Mouse (Mus musculus) frontal cortex, postnatal 14 days (tissue): ENCODE measurements around the gene Dchs1.
"Not testable (repeated sequence)": the region's sequence is repeated elsewhere in the genome, so short reads cannot be mapped to it uniquely, and the experiment has no call there.

ENCODE experiments used
- DNase-seq, 2 experiments: peaks; one replicate each; pipeline ENCODE4 v3.0.0; 2022; ENCODE audit warnings: low spot score in 2 of 2

Gene Dchs1

GRCm38 (mm10) chr7:105742539-105743215 lies 44.8 kb downstream of the Dchs1 start:
- DNase-seq: not testable (repeated sequence)

DNA sequence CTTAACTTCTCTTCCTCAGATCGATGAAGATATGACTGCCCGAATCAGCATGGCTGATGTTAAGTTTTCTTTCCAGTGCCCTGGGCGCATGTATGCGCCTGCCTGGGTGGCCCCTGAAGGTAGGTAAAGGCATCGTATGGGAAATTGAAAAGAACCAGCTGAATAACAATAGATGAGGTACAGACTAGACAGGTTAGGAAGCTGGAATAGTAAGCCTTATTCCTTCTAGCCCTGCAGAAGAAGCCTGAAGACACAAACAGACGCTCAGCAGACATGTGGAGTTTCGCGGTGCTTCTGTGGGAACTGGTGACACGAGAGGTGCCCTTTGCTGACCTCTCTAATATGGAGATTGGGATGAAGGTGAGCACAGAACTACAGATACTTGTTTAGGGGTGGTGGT lies 45.5 kb downstream of the Dchs1 start:
- no peak for DNase-seq

DNA sequence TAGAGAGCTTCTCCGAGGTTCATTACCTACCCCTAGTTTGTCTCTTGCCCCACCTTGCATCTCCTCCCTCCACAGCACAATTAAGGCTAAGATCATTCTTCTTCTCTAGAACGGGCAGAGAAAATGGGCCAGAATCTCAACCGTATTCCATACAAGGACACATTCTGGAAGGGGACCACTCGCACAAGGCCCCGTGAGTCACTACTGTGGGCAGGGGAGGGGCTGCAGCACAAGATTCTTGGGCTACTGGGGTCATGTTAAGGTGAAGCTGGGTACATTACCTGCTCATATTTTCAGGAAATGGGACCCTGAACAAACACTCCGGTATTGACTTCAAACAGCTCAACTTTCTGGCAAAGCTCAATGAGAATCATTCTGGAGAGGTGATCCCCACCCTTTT lies 46.6 kb downstream of the Dchs1 start:
- DNase-seq: no peak

DNA sequence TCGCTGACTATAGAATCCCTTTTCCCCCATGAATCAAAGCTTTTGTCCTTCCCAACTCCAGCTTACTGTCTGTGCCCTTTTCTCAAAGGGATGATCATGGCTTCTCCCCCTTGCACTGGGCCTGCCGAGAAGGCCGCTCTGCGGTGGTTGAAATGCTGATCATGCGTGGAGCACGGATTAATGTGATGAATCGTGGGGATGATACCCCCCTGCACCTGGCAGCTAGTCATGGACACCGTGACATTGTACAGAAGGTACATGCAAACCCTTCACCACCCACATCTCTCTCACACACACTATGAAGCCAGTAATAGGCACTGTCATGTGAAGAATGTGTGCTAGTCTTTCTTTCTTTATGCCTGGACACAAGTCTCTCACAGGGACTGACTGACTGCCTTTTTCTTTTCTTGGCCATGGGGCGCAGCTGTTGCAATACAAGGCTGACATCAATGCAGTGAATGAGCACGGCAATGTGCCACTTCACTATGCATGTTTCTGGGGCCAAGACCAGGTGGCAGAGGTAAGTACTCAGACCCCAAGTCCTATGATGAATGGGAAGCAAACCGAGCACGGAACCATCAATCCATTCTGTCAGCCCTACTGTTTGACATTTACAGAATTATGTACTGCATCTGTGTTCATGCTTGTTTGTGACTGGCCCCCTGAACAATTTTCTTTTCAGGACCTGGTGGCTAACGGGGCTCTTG lies 47.2 kb downstream of the Dchs1 start:
- no peak for DNase-seq

DNA sequence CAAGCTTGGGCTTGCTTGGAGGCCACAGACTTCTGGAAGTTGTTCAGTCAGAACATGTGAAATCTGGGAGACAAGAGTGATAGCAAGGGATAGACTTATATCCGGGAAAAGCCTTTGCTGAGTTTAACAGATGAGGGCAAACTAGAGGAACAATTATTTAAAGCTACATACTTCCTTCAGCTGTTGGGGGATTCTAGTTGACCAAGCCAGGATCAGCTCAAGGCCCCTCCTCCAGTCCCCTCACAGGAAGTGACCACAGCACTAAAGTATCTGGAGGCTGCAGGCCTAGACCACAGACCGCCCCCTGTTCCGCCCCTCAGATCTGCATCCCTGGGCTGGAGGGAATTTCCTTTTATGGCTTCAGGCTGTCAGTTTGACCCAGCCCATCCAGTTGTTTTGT lies 48.5 kb downstream of the Dchs1 start:
- DNase-seq: no peak

DNA sequence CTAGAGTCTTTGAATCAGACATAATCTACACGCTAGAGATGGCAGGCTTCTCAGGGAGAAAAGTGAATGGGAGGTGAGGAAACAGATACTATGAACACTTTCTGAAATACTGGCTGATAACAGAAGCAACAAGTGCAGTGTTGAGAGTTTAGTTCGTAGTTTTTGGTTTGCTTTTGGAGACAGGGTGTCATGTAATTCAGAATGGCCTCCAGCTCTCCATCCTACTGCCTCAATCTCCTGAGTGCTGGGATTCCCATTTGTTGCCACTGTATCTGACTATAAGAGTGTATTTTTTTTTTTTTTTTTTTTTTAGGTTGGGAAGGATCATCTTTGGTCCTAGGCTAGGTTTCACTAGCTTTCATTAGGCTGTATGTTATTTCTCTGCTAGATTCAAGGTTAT lies 49.2 kb downstream of the Dchs1 start:
- DNase-seq: no peak

- DNase-seq: no peak
Measured at GRCm38 (mm10) chr7:105737648-105738047, 49.8 kb downstream of the Dchs1 start.

DNA sequence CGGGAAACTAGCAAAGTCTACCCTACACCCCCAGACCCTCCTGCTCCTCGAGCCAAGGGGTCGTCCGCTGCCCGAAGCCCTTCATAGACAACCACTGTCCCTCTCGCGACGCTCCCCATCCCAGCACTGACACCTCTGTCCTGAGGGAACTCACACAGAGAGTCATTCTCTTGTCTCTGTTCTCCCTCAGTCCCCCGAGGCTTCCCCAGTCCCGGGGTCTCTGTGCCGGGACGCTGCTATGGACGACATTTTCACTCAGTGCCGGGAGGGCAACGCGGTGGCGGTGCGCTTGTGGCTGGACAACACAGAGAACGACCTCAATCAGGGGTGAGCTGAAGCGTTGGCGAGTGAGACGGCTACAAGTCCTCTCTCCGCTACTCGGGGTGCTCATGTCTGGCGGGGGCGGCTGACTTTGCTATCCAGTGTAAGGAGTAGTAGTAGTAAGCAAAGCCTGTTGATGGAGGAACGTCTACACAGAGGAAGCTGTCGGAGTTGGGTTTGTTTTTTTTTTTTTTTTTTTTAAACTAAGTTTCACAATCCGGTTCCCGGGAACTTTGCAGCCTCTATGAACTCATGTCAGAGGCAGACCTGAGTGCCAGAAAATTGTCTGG lies 50.4 kb downstream of the Dchs1 start, which contains the start of gene Rrp8:
Rrp8 (minus strand) TSS at position 475 of the 611 bp plus-strand sequence.
- DNase-seq: no peak

DNA sequence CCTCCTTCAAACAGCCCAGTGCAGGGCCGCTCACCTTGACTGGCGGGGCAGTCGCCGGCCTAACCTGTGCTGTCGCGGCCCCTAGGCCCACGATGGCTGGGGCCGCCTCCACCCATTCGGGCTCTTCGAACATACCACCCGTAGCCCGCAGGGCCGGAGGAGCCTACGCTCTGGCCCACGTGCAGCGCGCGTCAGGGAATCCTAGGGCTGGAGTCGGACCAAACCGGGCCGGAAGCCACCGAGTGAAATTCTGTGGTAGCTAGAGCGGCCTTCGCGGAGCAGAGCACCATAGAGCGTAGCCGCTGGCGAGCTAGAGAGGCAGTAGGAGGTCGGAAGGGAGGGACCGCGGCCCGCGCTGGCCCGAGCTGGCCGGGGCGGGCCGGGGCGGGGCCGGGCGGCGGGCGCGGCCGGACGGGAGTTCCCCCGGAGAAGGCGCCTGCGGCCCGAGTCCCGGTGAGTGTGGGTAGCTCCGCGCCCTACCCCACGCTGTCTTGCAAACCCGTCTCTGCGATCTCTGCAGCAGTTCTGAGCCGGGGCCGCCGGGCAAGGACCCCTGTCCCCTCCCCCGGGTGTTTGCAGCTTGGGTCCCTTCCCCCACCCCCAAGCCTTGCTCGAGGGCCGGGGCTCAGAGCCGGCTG lies 51.1 kb downstream of the Dchs1 start, which contains the start of gene Ilk:
Ilk (plus strand) TSS at position 329 of the 638 bp plus-strand sequence.
- DNase-seq: peak; percentile 85 to 87

DNA sequence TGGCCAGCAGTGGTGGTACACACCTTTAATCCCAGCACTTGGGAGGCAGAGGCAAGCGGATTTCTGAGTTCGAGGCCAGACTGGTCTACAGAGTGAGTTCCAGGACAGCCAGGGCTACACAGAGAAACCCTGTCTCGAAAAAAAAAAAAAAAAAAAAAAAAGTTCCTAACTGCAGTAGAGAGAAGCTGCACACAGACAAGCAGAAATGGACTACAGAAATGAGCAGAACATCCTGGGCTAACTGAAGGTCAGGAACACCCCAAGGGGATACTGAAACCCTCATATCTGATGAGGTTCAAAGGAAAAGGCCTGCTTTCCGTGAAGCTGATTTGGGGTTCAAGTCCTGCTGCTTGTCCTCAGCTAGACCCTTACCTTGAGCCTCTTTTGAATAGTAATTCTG lies 52.0 kb downstream of the Dchs1 start:
- DNase-seq: not testable (repeated sequence)

- no peak for DNase-seq
Measured at GRCm38 (mm10) chr7:105734826-105735225, 52.6 kb downstream of the Dchs1 start.

- DNase-seq: no peak
Measured at GRCm38 (mm10) chr7:105733836-105734235, 53.6 kb downstream of the Dchs1 start.

DNA sequence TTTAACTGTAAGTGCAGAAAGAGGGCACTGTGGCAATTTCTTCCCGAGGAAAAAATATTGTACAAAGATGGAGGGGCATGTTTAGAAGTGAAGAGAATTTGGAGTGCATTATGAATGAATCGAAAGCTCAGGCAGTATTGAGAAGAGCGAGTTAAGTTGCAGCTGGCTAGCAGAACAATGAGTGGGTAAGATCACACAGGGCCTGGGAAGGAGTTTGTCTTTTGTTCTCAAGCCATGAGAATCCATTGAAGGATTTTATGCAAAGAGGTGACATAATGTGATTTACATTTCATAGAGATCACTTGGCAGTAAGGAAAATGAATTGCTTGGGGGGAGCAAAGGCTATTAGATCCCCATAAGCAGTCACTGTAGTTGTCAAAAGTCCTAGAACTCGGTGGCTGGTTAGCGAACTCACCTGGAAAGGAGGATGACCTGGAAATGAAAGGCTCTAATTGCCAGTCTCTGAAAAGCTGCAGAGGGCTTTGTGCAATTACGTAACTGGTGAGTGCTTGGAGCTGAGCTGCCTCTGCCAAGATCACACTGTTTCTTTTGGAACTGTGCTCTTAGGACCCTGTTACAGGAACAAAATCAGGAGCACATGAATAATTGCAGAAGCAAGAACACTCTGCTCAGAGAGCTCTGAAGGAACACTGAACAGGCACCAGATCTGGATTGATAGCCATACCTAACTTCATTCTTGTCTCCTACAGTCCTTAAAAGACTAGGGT lies 58.6 kb downstream of the Dchs1 start:
- no peak for DNase-seq

GRCm38 (mm10) chr7:105726980-105727325 lies 60.5 kb downstream of the Dchs1 start:
- no peak for DNase-seq

- DNase-seq: peak in 1 of 2 experiments; percentile 37
Measured at GRCm38 (mm10) chr7:105726144-105726979, 61.1 kb downstream of the Dchs1 start.

DNA sequence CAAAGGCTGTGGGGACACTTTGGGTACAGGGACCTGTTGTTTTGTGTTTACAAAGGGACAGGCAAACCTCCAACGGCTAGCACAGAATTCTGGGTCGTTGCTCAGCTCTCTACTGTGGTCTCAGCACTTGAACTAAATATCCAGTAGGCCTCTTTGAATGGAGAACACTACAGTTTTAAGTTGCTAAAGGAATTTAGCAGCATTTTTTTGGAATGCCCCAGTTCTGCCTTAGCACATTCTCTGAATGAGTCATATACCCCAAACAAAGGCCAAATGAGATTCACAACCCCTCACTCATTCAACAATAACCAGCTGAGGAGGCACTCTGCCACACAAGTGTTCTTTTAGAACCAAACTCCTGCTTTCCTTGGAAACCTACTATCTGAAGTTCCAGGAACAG lies 65.5 kb downstream of the Dchs1 start:
- DNase-seq: no peak

GRCm38 (mm10) chr7:105715366-105715765 lies 72.1 kb downstream of the Dchs1 start:
- no peak for DNase-seq

GRCm38 (mm10) chr7:105708733-105709132 lies 78.7 kb downstream of the Dchs1 start:
- no peak for DNase-seq

- no peak for DNase-seq
Measured at GRCm38 (mm10) chr7:105703816-105704215, 83.6 kb downstream of the Dchs1 start.

- no peak for DNase-seq
Measured at GRCm38 (mm10) chr7:105703184-105703583, 84.3 kb downstream of the Dchs1 start.
